Mouse (Mus musculus) liver, postnatal 0 days (tissue): Measurements from ENCODE around the gene Rap1gds1.

Experiments used
- CTCF ChIP-seq: sonication (generic); IDR thresholded peaks from 2 replicates; pipeline ENCODE4 v1.5.1; 2016; ENCODE audit warnings: antibody characterized with exemption, low read depth
- EP300 ChIP-seq: IDR thresholded peaks from 2 replicates; pipeline ENCODE4 v1.6.1; 2016; ENCODE audit warnings: antibody characterized with exemption, low read depth, mild to moderate bottlenecking

DNA sequence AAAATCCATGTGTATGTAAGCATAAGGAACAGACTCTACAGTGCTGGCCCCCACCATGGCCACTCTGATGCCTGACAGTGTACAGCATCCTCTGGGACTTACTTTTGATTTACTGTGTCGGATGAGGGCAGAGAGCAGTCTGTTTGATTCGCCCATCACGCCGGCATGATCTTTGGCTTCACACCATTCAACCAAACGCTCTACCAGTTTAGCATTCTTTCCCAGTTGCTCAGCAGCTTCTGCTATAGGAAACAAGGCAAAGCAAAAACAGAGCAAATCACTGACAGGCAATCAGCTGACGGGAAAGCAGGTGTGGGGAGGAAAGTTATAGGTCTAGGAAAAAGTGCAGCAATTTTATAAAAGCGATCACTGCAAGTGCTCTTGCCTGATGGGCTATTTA is 119.8 kb downstream of the Rap1gds1 start:
- TF ChIP-seq CTCF = no peak
- no peak for TF ChIP-seq EP300
